Comparison of ENCODE assay signal across 10 mouse cellular contexts in genomic region chr12:111428364-111428763, GRCm38 (mm10). TPM values are rescaled to one million over a fixed set of nuclear protein-coding genes. Genes with fewer than 3 reads are reported as not detected.
DNase-seq lines count a peak whose midpoint lies in the region; ATAC-seq and TF ChIP-seq lines count a peak whose summit lies in the region.
"Had no signal": no experiment of that assay in that cellular context is flagged by ENCODE, and none has a peak within 500 bp of the region (broad histone marks: within the 10 kb centered on the region; RNA-seq: fewer than 3 reads in every experiment).

No protein-coding gene starts in this region.

- H3K27ac ChIP-seq in forebrain, postnatal 0 days (ENCODE audit: low read depth, low read length) = no peak overlapping the region
- H3K27ac ChIP-seq in forebrain, embryonic 13.5 days = no peak overlapping the region
- H3K27ac ChIP-seq in kidney, embryonic 14.5 days (ENCODE audit: low read depth, low read length) = no peak overlapping the region
- H3K27ac ChIP-seq in neural tube, embryonic 15.5 days (replicated peaks) = no peak overlapping the region

- no peak overlapping the region for H3K4me3 ChIP-seq in forebrain, postnatal 0 days (ENCODE audit: low read depth, low read length)
- H3K4me3 ChIP-seq in forebrain, embryonic 13.5 days = no peak overlapping the region
- peak overlapping the region; percentile 64 for H3K4me3 ChIP-seq in megakaryocyte, embryonic 14.5 days (replicated peaks)
- no peak overlapping the region for H3K4me3 ChIP-seq in kidney, embryonic 14.5 days (ENCODE audit: low read length)
- H3K4me3 ChIP-seq in neural tube, embryonic 15.5 days (replicated peaks) = no peak overlapping the region

- no peaks in the 10 kb centered on the region for H3K9me3 ChIP-seq in forebrain, postnatal 0 days (ENCODE audit: low read length)
- no peaks in the 10 kb centered on the region for H3K9me3 ChIP-seq in forebrain, embryonic 13.5 days (replicated peaks)
- peaks cover 9% of the 10 kb centered on the region; the same call in 1 of the 2 replicates for H3K9me3 ChIP-seq in megakaryocyte, embryonic 14.5 days
- no peaks in the 10 kb centered on the region for H3K9me3 ChIP-seq in kidney, embryonic 14.5 days (ENCODE audit: control insufficient read depth, low read length)
- no peaks in the 10 kb centered on the region for H3K9me3 ChIP-seq in neural tube, embryonic 15.5 days (replicated peaks)

- no peak for DNase-seq in forebrain, postnatal 0 days
- no peak for DNase-seq in embryo, embryonic 9.5 days (ENCODE audit: extremely low spot score)
- no peak for DNase-seq in embryo, embryonic 10 days (ENCODE audit: low spot score)
- DNase-seq: gastrocnemius, postnatal 14 days had no signal

- no peak for ATAC-seq in forebrain, postnatal 0 days
- ATAC-seq in forebrain, embryonic 13.5 days = no peak
- ATAC-seq in megakaryocyte, adult 5-6 weeks (ENCODE audit: poor library complexity, severe bottlenecking) = no peak
- no peak for ATAC-seq in kidney, embryonic 14.5 days (ENCODE audit: low FRiP score, low TSS enrichment)
- ATAC-seq in neural tube, embryonic 15.5 days (ENCODE audit: low FRiP score) = no peak

- H3K4me2 ChIP-seq in forebrain, postnatal 0 days (ENCODE audit: low read depth) = 0 out of 2 replicates have a peak overlapping the region, but pooled peaks have one; percentile 52
- H3K4me2 ChIP-seq in forebrain, embryonic 13.5 days = no peak overlapping the region
- H3K4me2 ChIP-seq in kidney, embryonic 14.5 days (replicated peaks; ENCODE audit: low read depth, low read length) = 0 out of 2 replicates have a peak overlapping the region, but pooled peaks have one; percentile 64
- H3K4me2 ChIP-seq in neural tube, embryonic 15.5 days = peak overlapping the region; percentile 73; the same call in 1 of the 2 replicates

- no peak overlapping the region; the same call in 1 of the 2 replicates for H3K9ac ChIP-seq in forebrain, postnatal 0 days
- H3K9ac ChIP-seq in forebrain, embryonic 13.5 days = no peak overlapping the region
- H3K9ac ChIP-seq in kidney, embryonic 14.5 days (ENCODE audit: low read depth, low read length) = no peak overlapping the region
- no peak overlapping the region for H3K9ac ChIP-seq in neural tube, embryonic 15.5 days (replicated peaks)

- no peak for TF ChIP-seq CTCF in forebrain, postnatal 0 days (IDR thresholded peaks at IDR 0.05; ENCODE audit: low read depth)

- peaks cover 30% of the 10 kb centered on the region for H3K27me3 ChIP-seq in forebrain, postnatal 0 days (ENCODE audit: insufficient read depth, low read length)
- peaks cover 90% of the 10 kb centered on the region for H3K27me3 ChIP-seq in forebrain, embryonic 13.5 days
- H3K27me3 ChIP-seq in megakaryocyte, embryonic 14.5 days (replicated peaks) = peaks cover 58% of the 10 kb centered on the region
- peaks cover 47% of the 10 kb centered on the region for H3K27me3 ChIP-seq in kidney, embryonic 14.5 days (ENCODE audit: control insufficient read depth, insufficient read depth, low read length)
- peaks cover 85% of the 10 kb centered on the region for H3K27me3 ChIP-seq in neural tube, embryonic 15.5 days (replicated peaks)

- H3K4me1 ChIP-seq in forebrain, postnatal 0 days (ENCODE audit: insufficient read depth) = peaks cover 7% of the 10 kb centered on the region; the same call in 1 of the 2 replicates
- H3K4me1 ChIP-seq in forebrain, embryonic 13.5 days = peaks cover 44% of the 10 kb centered on the region
- peaks cover 98% of the 10 kb centered on the region for H3K4me1 ChIP-seq in megakaryocyte, embryonic 14.5 days
- peaks cover 61% of the 10 kb centered on the region for H3K4me1 ChIP-seq in kidney, embryonic 14.5 days (ENCODE audit: control insufficient read depth, insufficient read depth, low read length)
- H3K4me1 ChIP-seq in neural tube, embryonic 15.5 days = peaks cover 55% of the 10 kb centered on the region

- WGBS in forebrain, postnatal 0 days = 23% methylated on average over 8 of the region's 8 CpGs
- 18% methylated on average over 8 of the region's 8 CpGs for WGBS in forebrain, embryonic 13.5 days
- 18% methylated on average over 8 of the region's 8 CpGs for WGBS in kidney, embryonic 14.5 days
- WGBS in neural tube, embryonic 15.5 days = 12% methylated on average over 8 of the region's 8 CpGs

- no peaks in the 10 kb centered on the region for H3K36me3 ChIP-seq in forebrain, postnatal 0 days (ENCODE audit: insufficient read depth)
- H3K36me3 ChIP-seq in forebrain, embryonic 13.5 days (ENCODE audit: poor library complexity, severe bottlenecking) = no peaks in the 10 kb centered on the region
- peaks cover 87% of the 10 kb centered on the region for H3K36me3 ChIP-seq in megakaryocyte, embryonic 14.5 days (replicated peaks; ENCODE audit: low read length)
- H3K36me3 ChIP-seq in kidney, embryonic 14.5 days (ENCODE audit: control insufficient read depth, insufficient read depth, low read length) = no peaks in the 10 kb centered on the region
- no peaks in the 10 kb centered on the region for H3K36me3 ChIP-seq in neural tube, embryonic 15.5 days

RNA-seq across cellular contexts. Expression of gene Exoc3l4, which starts 11.5 kb away (rescaled TPM):
- 2.1 TPM in 2 replicates for total RNA-seq in forebrain, postnatal 0 days (2014; rRNA removed)
- 1.5 and 2.0 TPM in 2 replicates for polyA plus RNA-seq in forebrain, postnatal 0 days (2015; fragmentation: Nextera tagmentation; extraction: Ambion mirVana)
- 1.2 and 2.3 TPM in 2 replicates for polyA plus RNA-seq in forebrain, embryonic 13.5 days (2015; fragmentation: Nextera tagmentation; extraction: Ambion mirVana)
- polyA plus RNA-seq in megakaryocyte, embryonic 14.5 days (2012; ENCODE audit: insufficient read depth, low replicate concordance) = 38.6 and 61.4 TPM in 2 replicates
- 0.39 and 1.1 TPM in 2 replicates for total RNA-seq in megakaryocyte, adult 5-6 weeks (2015)
- 0.29 TPM in 1 of 2 replicates, not detected in the other for total RNA-seq in megakaryocyte, adult 5-6 weeks (2017)
- 10.8 and 10.9 TPM in 2 replicates for polyA plus RNA-seq in kidney, embryonic 14.5 days (2014; fragmentation: Nextera tagmentation; extraction: Ambion mirVana)
- 1.9 and 11.8 TPM in 2 replicates for polyA plus RNA-seq in neural tube, embryonic 15.5 days (2015; fragmentation: Nextera tagmentation; extraction: Ambion mirVana)

RNA-seq across cellular contexts. Expression of gene Tnfaip2, which starts 13.9 kb away (rescaled TPM):
- 1.0 and 4.8 TPM in 2 replicates for total RNA-seq in forebrain, postnatal 0 days (2014; rRNA removed)
- 0.33 and 1.2 TPM in 2 replicates for polyA plus RNA-seq in forebrain, postnatal 0 days (2015; fragmentation: Nextera tagmentation; extraction: Ambion mirVana)
- 0.60 and 1.2 TPM in 2 replicates for polyA plus RNA-seq in forebrain, embryonic 13.5 days (2015; fragmentation: Nextera tagmentation; extraction: Ambion mirVana)
- polyA plus RNA-seq in megakaryocyte, embryonic 14.5 days (2012; ENCODE audit: insufficient read depth, low replicate concordance) = 1.1 and 11.3 TPM in 2 replicates
- 42.7 and 43.7 TPM in 2 replicates for total RNA-seq in megakaryocyte, adult 5-6 weeks (2015)
- total RNA-seq in megakaryocyte, adult 5-6 weeks (2017) = 81.0 and 109 TPM in 2 replicates
- 16.5 and 18.8 TPM in 2 replicates for polyA plus RNA-seq in kidney, embryonic 14.5 days (2014; fragmentation: Nextera tagmentation; extraction: Ambion mirVana)
- polyA plus RNA-seq in neural tube, embryonic 15.5 days (2015; fragmentation: Nextera tagmentation; extraction: Ambion mirVana) = 1.00 and 3.3 TPM in 2 replicates

RNA-seq across cellular contexts. Expression of gene Lbhd2, which starts 21.8 kb away (rescaled TPM):
- total RNA-seq in forebrain, postnatal 0 days (2014; rRNA removed) = 3.7 and 4.4 TPM in 2 replicates
- 10.5 and 12.9 TPM in 2 replicates for polyA plus RNA-seq in forebrain, postnatal 0 days (2015; fragmentation: Nextera tagmentation; extraction: Ambion mirVana)
- polyA plus RNA-seq in forebrain, embryonic 13.5 days (2015; fragmentation: Nextera tagmentation; extraction: Ambion mirVana) = 0.35 and 1.0 TPM in 2 replicates
- polyA plus RNA-seq in megakaryocyte, embryonic 14.5 days (2012; ENCODE audit: insufficient read depth, low replicate concordance) = not detected in 2 replicates
- not detected in 2 replicates for total RNA-seq in megakaryocyte, adult 5-6 weeks (2015)
- not detected in 2 replicates for total RNA-seq in megakaryocyte, adult 5-6 weeks (2017)
- 5.8 and 9.9 TPM in 2 replicates for polyA plus RNA-seq in kidney, embryonic 14.5 days (2014; fragmentation: Nextera tagmentation; extraction: Ambion mirVana)
- 1.4 and 2.8 TPM in 2 replicates for polyA plus RNA-seq in neural tube, embryonic 15.5 days (2015; fragmentation: Nextera tagmentation; extraction: Ambion mirVana)
- total RNA-seq: gastrocnemius, postnatal 14 days had no signal
- polyA plus RNA-seq: liver, embryonic 16.5 days had no signal

RNA-seq across cellular contexts. Expression of gene Cdc42bpb, which starts 50.8 kb away (rescaled TPM):
- 113 and 139 TPM in 2 replicates for total RNA-seq in forebrain, postnatal 0 days (2014; rRNA removed)
- polyA plus RNA-seq in forebrain, postnatal 0 days (2015; fragmentation: Nextera tagmentation; extraction: Ambion mirVana) = 28.0 and 31.1 TPM in 2 replicates
- 25.1 and 34.0 TPM in 2 replicates for polyA plus RNA-seq in forebrain, embryonic 13.5 days (2015; fragmentation: Nextera tagmentation; extraction: Ambion mirVana)
- 113 and 131 TPM in 2 replicates for polyA plus RNA-seq in megakaryocyte, embryonic 14.5 days (2012; ENCODE audit: insufficient read depth, low replicate concordance)
- 22.0 and 24.6 TPM in 2 replicates for total RNA-seq in megakaryocyte, adult 5-6 weeks (2015)
- total RNA-seq in megakaryocyte, adult 5-6 weeks (2017) = 12.4 and 14.2 TPM in 2 replicates
- polyA plus RNA-seq in kidney, embryonic 14.5 days (2014; fragmentation: Nextera tagmentation; extraction: Ambion mirVana) = 43.4 and 44.3 TPM in 2 replicates
- polyA plus RNA-seq in neural tube, embryonic 15.5 days (2015; fragmentation: Nextera tagmentation; extraction: Ambion mirVana) = 30.2 and 33.7 TPM in 2 replicates

RNA-seq across cellular contexts. Expression of gene Gm266, which starts 57.3 kb away (rescaled TPM):
- total RNA-seq in forebrain, postnatal 0 days (2014; rRNA removed) = 5.1 and 5.4 TPM in 2 replicates
- polyA plus RNA-seq in forebrain, postnatal 0 days (2015; fragmentation: Nextera tagmentation; extraction: Ambion mirVana) = 3.7 and 5.2 TPM in 2 replicates
- polyA plus RNA-seq in forebrain, embryonic 13.5 days (2015; fragmentation: Nextera tagmentation; extraction: Ambion mirVana) = 0.40 and 1.0 TPM in 2 replicates
- 0.22 TPM in 1 of 2 replicates, not detected in the other for polyA plus RNA-seq in megakaryocyte, embryonic 14.5 days (2012; ENCODE audit: insufficient read depth, low replicate concordance)
- total RNA-seq in megakaryocyte, adult 5-6 weeks (2015) = not detected in 2 replicates
- not detected in 2 replicates for total RNA-seq in megakaryocyte, adult 5-6 weeks (2017)
- polyA plus RNA-seq in kidney, embryonic 14.5 days (2014; fragmentation: Nextera tagmentation; extraction: Ambion mirVana) = 123 and 137 TPM in 2 replicates
- 2.9 and 12.0 TPM in 2 replicates for polyA plus RNA-seq in neural tube, embryonic 15.5 days (2015; fragmentation: Nextera tagmentation; extraction: Ambion mirVana)
